Mouse (Mus musculus) thymus, adult 2 months (tissue): ENCODE measurements around the gene Vsig4.

Source experiments
- CTCF ChIP-seq: fragments of 200-500 bp; IDR thresholded peaks from 2 replicates; pipeline ENCODE4 v1.5.1; 2012; ENCODE audit warnings: mild to moderate bottlenecking, control low read depth, low read length, moderate library complexity, borderline replicate concordance; ENCODE audit not compliant: control insufficient read depth, poor library complexity, insufficient read depth; ENCODE audit errors: extremely low read depth
- POLR2A ChIP-seq: fragments of 200-500 bp; IDR thresholded peaks from 2 replicates; pipeline ENCODE4 v1.6.1; 2012; ENCODE audit warnings: mild to moderate bottlenecking, low read length, control low read depth, moderate library complexity; ENCODE audit not compliant: control insufficient read depth, poor library complexity, insufficient read depth; ENCODE audit errors: extremely low read depth

DNA sequence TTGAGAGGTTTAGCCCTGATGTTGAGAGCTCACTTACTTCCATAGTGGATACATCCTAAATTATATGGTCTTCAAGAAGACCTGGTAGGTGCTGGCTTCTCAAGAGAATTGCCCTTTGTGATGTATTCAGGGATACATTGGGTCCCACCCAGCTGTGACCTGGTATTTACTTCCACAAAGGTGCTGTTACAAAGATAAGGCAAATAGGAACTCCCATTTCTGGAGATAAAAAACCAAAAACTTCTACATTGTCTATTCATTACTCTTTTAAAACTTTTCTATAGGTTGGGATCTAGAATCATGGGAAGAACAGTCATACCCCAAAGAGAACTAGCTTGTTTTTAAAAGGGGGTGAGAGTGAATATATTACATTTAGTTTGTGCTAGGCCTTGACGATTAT is 54.2 kb downstream of the Vsig4 start:
- no peak for TF ChIP-seq CTCF
- TF ChIP-seq POLR2A = no peak
